Mouse (Mus musculus): ENCODE results near the gene Wfdc12. TPM values are rescaled to one million over a fixed set of nuclear protein-coding genes. Genes with fewer than 3 reads are reported as not detected.

The Wfdc12 gene
- total RNA-seq, 2 experiments from 2014 or later = not detected

DNA sequence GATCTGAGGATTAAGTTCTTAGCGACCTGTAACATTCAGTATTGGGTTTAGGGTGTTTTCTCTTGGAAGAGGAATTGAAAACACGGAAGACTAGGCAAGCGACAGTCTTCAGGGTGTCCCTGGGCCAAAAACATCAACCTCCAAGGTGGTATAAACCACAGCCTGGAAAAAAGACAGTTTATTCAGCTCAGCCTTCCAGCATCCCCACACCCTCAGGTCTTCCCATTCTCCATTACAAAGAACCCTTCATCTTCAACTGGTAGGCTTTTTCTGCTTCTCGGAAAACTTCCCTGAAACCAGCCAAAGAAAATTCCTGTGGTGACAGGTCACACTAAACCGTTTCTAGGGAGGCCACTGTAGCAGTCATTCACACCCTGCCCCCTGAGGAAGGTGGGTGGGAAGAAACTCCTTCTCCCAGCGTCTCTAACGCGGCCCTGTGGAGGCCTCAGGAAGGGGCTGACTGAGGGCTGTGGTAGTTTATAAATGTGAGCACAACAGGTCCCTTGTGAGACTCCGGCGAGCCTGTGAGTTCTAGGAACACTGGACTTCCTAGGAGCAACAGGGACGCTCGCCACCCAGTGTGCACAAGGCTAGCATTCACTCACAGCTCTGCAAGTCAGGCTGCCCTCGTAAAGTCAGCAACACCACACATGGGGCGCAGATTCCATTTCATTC, 40.2 kb downstream of the Wfdc12 start:
- intact Hi-C loops (cut with DNase I) = no loop called here
- no peak overlapping the region for H3K4me3 ChIP-seq
- no peak overlapping the region for H3K27ac ChIP-seq
- TF ChIP-seq CTCF (IDR thresholded peaks at IDR 0.05) = no peak
- no peak for DNase-seq (ENCODE audit: extremely low spot score in 1 of 2, low spot score in 2 of 2)

DNA sequence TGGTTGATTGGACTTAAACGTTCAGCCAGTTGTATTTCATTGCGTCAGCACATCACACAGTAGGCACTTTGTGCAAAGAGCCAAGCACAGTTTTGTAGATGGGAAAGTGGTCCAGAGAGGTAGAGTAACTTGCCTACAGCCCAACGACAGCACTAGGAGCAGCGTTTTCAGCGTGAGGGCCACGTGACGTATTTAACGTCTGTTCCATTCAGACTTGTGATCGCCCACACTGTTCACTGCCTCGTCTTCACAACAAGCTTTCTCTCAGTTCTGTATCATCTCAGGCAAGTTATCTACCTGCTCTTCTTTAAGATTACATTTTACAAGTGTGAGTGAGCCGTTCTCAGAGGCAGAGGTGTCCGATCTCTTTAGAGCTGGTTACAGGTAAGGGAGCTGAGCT, 43.9 kb downstream of the Wfdc12 start:
- no peak for DNase-seq (ENCODE audit: extremely low spot score in 1 of 2, low spot score in 2 of 2)

DNA sequence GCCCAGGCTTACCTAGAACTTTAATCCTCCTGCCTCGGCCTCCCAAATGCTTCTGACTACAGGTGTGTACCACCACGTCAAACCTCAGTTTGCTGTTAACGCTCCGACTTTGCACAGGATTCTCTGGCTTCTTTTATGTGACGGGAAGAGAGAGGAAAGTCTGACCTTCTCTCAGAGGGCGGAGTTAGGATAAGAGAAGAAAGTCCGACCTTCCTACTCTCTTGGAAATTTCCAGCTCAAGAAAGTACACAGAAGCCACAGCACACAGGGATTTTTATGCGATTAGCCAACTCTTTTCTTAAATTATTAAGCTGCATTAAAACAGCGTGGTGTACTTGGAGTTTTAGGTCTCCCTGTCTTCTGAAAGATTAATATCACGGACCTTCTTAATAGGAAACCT, 45.9 kb downstream of the Wfdc12 start:
- intact Hi-C loops (cut with DNase I) = no loop called here
- no peak for DNase-seq (ENCODE audit: extremely low spot score in 1 of 2, low spot score in 2 of 2)
- no peak for TF ChIP-seq CTCF (IDR thresholded peaks at IDR 0.05)
- H3K27ac ChIP-seq = no peak overlapping the region
- H3K4me3 ChIP-seq = no peak overlapping the region

More for the DNA sequence above, 43.9 kb downstream of the Wfdc12 start:
- Histone ChIP-seq H3K4me3 (no peak overlapping the region), H3K27ac (no peak overlapping the region)
- intact Hi-C loops (cut with DNase I) = no loop called here
- TF ChIP-seq CTCF (IDR thresholded peaks at IDR 0.05) = no peak

DNA sequence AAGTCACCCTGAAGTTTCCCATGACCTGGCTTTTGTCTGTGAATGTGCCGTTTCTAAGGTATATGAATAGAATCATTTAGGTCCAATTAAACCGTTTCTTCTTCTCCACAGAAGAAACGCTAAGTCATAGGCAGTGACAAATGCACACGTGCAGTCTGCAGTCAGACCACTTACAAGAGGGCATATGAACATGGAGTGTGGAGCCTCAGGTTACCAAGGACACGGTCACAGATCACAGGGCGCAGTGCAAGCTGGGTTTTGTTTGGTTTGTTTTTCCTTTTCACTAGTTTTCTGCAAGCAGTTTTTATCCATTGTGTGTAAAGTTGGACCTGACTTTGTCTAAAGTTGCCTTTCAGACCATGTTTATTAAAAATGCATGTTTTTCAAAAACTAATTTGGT, 46.4 kb downstream of the Wfdc12 start:
- no peak for DNase-seq (ENCODE audit: extremely low spot score in 1 of 2, low spot score in 2 of 2)
- intact Hi-C loops (cut with DNase I) = no loop called here
- Histone ChIP-seq H3K4me3 (no peak overlapping the region), H3K27ac (no peak overlapping the region)
- TF ChIP-seq CTCF (IDR thresholded peaks at IDR 0.05) = no peak

DNA sequence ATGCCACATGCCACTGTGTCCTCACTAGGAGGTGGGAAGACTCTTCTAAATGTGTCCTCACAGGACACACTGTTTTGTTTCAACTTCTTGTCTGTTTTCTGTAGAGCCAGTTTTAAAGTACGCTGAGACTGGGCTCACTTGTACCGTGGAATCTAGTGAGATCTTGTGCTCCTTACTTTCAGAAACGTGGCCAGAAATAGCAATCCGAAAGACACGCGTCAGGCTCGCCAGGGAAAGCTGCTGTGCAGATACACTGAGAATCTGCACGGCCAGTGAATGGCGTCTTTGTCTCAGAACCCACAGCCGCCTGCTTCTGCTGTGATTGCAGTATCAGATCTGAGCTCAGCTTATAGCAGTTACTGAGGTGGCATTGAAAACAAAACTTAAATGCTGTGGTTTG, 48.4 kb downstream of the Wfdc12 start:
- TF ChIP-seq CTCF (IDR thresholded peaks at IDR 0.05) = no peak
- peak; percentile 22 to 27 for DNase-seq (ENCODE audit: extremely low spot score in 1 of 2, low spot score in 2 of 2)
- H3K4me3 ChIP-seq = no peak overlapping the region
- intact Hi-C loops (cut with DNase I) = no loop called here
- H3K27ac ChIP-seq = peak overlapping the region; percentile 66

Other genes with a start within 250 kb of the Wfdc12 start
- gene Ywhab, start 195.6 kb downstream of the Wfdc12 start, total RNA-seq (2021) = 100 to 1,000 TPM; 440 to 460 TPM
- gene Pabpc1l, start 165.2 kb downstream of the Wfdc12 start, total RNA-seq (2021) = 1 to 10 TPM in 1 of 2 experiments, under 1 TPM in 1; 0.84 to 1.1 TPM
- 10 to 100 TPM; 32.4 to 41.9 TPM for gene Stk4, start 120.3 kb downstream of the Wfdc12 start, total RNA-seq (2021)
- gene Tomm34, start 119.4 kb downstream of the Wfdc12 start, total RNA-seq (2021) = 10 to 100 TPM; 79.2 to 83.9 TPM
- 10 to 100 TPM; 20.3 to 20.7 TPM for gene Kcns1, start 19.5 kb downstream of the Wfdc12 start, total RNA-seq (2021)
- not detected for gene Wfdc5, start 7.9 kb downstream of the Wfdc12 start, total RNA-seq (2021)
- not detected for gene Wfdc15a, start 9.5 kb upstream of the Wfdc12 start, total RNA-seq (2021)
- not detected for gene Wfdc15b, start 31.1 kb upstream of the Wfdc12 start, total RNA-seq (2021)
- not detected for gene Svs2, start 47.9 kb upstream of the Wfdc12 start, total RNA-seq (2021)
- gene Svs3b, start 66.0 kb upstream of the Wfdc12 start, total RNA-seq (2021) = not detected
- not detected for gene Svs4, start 87.9 kb upstream of the Wfdc12 start, total RNA-seq (2021)
- not detected for gene Svs3a, start 98.7 kb upstream of the Wfdc12 start, total RNA-seq (2021)
- not detected for gene Svs6, start 126.1 kb upstream of the Wfdc12 start, total RNA-seq (2021)
- not detected for gene Svs5, start 142.1 kb upstream of the Wfdc12 start, total RNA-seq (2021)
- gene Slpi, start 198.5 kb upstream of the Wfdc12 start, total RNA-seq (2021) = not detected
- under 1 TPM; 0.20 to 0.23 TPM for gene Rbpjl, start 212.5 kb upstream of the Wfdc12 start, total RNA-seq (2021)
- gene Matn4, start 214.6 kb upstream of the Wfdc12 start, total RNA-seq (2021) = 10 to 100 TPM; 10.4 to 11.0 TPM

Data from left cerebral cortex, adult 2 months (tissue).